Mouse (Mus musculus): Measurements from ENCODE around the gene Copg2. TPM values are rescaled to one million over a fixed set of nuclear protein-coding genes. Genes with fewer than 3 reads are reported as not detected.

Copg2 gene
- 15.4 TPM for polyA plus RNA-seq (2014; fragmentation: Illumina TruSeq; extraction: RNeasy Lipid Tissue Mini Kit (QIAGEN cat#74804); ENCODE audit: insufficient read depth, low read depth, low replicate concordance)

DNA sequence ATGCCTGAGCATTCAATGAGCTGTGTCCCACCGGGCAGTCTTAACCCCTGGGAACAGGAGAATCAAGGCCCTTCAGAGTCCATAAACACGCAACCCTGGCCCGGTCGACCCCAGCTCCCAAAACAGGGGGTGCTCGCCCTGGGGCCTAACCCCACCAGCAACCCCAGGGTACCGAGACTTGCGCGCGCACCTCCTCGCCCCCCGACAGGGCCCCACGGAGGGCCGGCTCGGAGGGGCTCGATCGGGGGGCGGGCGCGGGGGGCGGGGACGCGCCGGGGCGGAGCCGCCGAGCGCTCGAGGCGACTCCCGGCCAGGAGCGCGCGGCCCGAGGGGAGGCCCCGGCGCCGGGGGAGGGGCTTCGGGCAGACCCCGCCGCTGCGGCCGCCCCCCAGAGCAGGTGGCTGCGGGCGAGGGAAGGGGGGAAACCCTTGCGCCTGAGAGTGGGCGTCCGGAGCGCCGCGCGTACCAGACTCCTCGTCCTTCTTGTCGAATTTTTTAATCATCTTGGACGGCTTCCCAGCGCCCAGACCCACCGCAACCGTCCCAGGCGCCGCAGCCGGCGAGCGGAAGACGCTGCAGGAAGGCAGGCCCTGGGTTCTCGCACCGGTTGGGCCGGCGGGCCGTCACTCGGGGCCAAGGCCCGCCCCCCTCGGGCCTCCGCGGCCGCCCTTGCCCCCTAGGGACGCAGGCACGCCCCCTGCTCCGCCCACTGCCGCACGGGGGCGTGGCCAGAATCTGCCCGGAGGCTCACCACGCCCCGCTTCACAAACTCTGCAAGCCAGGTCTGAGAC, at the start of gene Copg2:
TSS of gene Copg2 (minus strand) at position 600 of the 791 bp plus-strand sequence.

DNA sequence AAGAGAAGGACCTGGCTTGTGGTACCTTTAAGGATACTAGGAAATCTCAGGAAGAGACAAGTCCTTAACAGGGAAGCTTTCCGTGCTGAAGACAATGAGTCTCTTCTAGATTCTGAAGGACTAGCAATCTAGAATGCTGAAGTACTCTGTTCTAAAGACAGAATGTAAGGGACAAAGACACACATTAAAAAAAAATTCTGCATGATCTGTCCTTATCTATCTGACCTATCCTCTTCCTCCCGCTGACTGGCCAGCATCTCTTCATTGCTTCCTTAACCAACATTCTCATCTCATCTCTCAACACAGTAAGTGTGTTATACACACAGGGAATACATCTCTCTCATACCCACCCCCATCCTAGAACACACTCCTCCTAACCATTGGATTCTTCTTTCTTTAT, 18.9 kb upstream of the Copg2 start, which contains the start of gene Tsga13:
TSS of gene Tsga13 (minus strand) at position 101 of the 400 bp plus-strand sequence.

DNA sequence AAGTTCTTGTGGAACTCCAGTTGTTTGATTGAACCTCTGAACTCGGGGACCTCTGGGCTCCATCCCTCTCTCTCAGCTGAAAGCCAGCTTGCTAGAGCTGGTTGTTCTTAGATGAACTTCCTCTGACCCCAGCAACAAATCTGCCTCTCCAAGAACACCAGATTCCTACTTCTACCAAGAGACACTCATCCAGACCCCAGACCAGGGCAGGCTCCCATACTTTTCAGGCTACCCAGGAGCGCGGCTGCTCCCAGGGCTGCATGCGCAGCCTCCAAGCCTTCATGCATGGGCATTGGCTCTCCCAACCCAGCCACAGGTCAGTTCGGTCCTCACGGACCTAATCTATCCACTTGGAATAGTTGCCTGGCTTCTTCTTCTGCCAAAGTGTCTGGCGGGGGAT, 173.3 kb downstream of the Copg2 start, which contains the start of gene Mest:
TSS of gene Mest (plus strand) at position 217 of the 400 bp plus-strand sequence.

Other genes with a start within 250 kb of the Copg2 start
- gene Cep41, start 203.0 kb downstream of the Copg2 start, polyA plus RNA-seq (2014; fragmentation: Illumina TruSeq; extraction: RNeasy Lipid Tissue Mini Kit (QIAGEN cat#74804); ENCODE audit: insufficient read depth, low read depth, low replicate concordance), result 4.4 TPM
- 3.5 TPM for gene Mest, start 173.2 kb downstream of the Copg2 start, polyA plus RNA-seq (2014; fragmentation: Illumina TruSeq; extraction: RNeasy Lipid Tissue Mini Kit (QIAGEN cat#74804); ENCODE audit: insufficient read depth, low read depth, low replicate concordance)
- gene Tsga13, start 18.8 kb upstream of the Copg2 start, polyA plus RNA-seq (2014; fragmentation: Illumina TruSeq; extraction: RNeasy Lipid Tissue Mini Kit (QIAGEN cat#74804); ENCODE audit: insufficient read depth, low read depth, low replicate concordance), result not detected
- gene Klf14, start 62.3 kb upstream of the Copg2 start, polyA plus RNA-seq (2014; fragmentation: Illumina TruSeq; extraction: RNeasy Lipid Tissue Mini Kit (QIAGEN cat#74804); ENCODE audit: insufficient read depth, low read depth, low replicate concordance), result not detected

Data from lung, adult 10 weeks (tissue).